Mouse (Mus musculus) E14TG2a.4 (cell line): Measurements from ENCODE around the gene Olfr812.
"Not testable (repeated sequence)": the region's sequence is repeated elsewhere in the genome, so short reads cannot be mapped to it uniquely, and the experiment has no call there.

Experiments
- H3K27me3 ChIP-seq: 2 replicates; pipeline ENCODE4 v1.6.1; 2014; ENCODE audit warnings: low read length, control low read depth; ENCODE audit not compliant: insufficient read depth
- H3K36me3 ChIP-seq: 2 replicates; pipeline ENCODE4 v1.6.1; 2014; ENCODE audit warnings: low read length, control low read depth; ENCODE audit not compliant: insufficient read depth
- H3K4me1 ChIP-seq: replicated peaks from 2 replicates; pipeline ENCODE4 v1.6.1; 2014; ENCODE audit warnings: low read depth, low read length, control low read depth
- H3K4me3 ChIP-seq: replicated peaks from 2 replicates; pipeline ENCODE4 v1.5.1; 2014; ENCODE audit warnings: mild to moderate bottlenecking, low read length
- H3K9me3 ChIP-seq: 2 replicates; pipeline ENCODE4 v1.6.1; 2014; ENCODE audit warnings: low read length, control low read depth
- CTCF ChIP-seq: conservative IDR thresholded peaks from 2 replicates; pipeline ENCODE4 v1.5.1; 2014; ENCODE audit warnings: low read length
- NANOG ChIP-seq: IDR thresholded peaks from 2 replicates; pipeline ENCODE4 v1.6.1; 2014; ENCODE audit warnings: borderline replicate concordance, low read length, mixed read lengths
- POU5F1 ChIP-seq: IDR thresholded peaks from 2 replicates; pipeline ENCODE4 v1.6.1; 2014; ENCODE audit warnings: low read length, borderline replicate concordance

Olfr812 gene

DNA sequence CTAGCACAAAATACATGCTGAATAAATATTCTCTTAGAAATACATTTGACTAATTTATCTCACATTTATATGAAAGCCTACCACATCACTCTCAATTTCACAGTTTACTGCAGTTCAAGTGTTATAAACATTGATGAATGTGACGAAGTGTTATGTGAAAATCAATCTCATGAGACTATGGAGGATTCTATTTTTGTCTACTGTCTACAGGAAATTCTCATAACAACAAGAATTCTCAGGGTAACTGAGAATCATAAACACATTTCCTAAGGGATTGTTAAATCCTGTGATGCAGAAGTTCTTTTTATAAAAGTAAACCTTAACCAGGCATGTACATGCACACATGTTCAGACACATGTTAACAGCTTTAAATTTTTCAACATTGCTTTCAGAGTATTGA is at the start of gene Olfr812:
Gene Olfr812, minus strand, starts transcription at position 101 of the 400 bp plus-strand sequence.
- no peak within 1 kb of the TSS for H3K4me3 ChIP-seq
- no peaks in the 10 kb centered on the region for H3K36me3 ChIP-seq
- TF ChIP-seq CTCF (no peak), POU5F1 (no peak), NANOG (no peak)
- H3K27me3 ChIP-seq = no peaks in the 10 kb centered on the region
- H3K4me1 ChIP-seq = peaks cover 8% of the 10 kb centered on the region
- H3K9me3 ChIP-seq = peaks cover 8% of the 10 kb centered on the region

DNA sequence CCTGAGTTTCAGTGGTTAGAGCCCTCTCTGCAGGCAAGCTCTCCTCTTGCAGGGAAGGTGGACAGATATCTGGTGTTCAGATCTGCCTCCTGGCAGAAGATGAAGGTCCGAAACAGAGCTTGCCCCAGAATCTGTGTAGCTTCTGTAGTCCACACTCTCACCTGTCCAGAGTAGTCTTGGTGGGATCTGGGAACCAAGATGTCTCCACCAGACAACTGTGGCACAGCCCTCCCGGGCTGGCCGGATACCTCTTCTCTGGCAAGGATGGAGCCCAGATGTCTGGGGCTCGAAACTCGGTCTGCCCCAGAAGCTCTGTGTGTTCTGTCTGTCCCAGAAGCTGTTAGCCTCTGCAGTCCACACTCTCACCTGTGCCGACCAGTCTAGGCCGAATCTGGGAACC is 40.0 kb upstream of the Olfr812 start:
- no peaks in the 10 kb centered on the region for H3K4me1 ChIP-seq
- H3K9me3 ChIP-seq = peaks cover 21% of the 10 kb centered on the region
- H3K36me3 ChIP-seq = no peaks in the 10 kb centered on the region
- no peak overlapping the region for H3K4me3 ChIP-seq
- no peaks in the 10 kb centered on the region for H3K27me3 ChIP-seq
- TF ChIP-seq POU5F1 (no peak), CTCF (no peak), NANOG (no peak)

DNA sequence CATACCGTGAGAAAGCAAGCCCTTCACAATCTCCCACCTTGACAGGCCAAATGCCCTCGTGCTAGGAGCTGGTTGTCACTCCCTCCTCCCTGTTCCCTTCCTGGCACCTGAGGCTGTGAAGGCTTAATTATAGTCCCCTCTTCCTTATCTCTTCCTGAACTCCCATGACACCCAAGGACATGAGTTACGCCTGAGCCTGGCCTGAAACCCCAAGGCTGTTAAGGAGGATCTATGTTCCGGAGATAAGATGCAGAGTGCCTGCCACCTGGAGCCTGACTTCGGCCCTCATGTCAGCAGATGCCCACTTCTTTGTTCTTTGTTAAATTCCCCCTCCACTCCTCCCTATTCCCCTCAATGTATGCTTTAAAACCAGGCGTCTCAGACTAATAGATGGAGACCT is 39.6 kb upstream of the Olfr812 start:
- not testable (repeated sequence) for H3K4me3 ChIP-seq, H3K27me3 ChIP-seq

DNA sequence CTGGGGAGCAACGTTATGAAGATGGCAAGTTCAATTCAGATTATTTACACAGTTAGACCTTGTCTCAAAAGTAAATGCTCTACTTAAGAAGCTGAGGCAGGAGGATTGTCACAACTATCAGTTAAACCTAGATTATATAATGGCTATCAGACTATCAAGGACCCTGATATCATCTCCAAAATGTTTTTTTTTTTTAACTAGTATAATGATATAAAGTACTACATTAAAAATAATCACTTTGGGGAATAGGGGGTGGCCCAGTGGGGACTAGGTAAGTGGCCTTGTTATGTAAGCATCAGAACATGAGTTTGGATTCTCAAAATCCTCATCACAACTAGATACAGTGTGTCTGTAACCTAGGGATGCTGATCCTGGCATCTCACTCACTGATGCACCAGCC is 33.9 kb upstream of the Olfr812 start, which contains the start of gene Olfr814:
Gene Olfr814, minus strand, starts transcription at position 101 of the 400 bp plus-strand sequence.
- not testable (repeated sequence) for H3K4me1 ChIP-seq, H3K9me3 ChIP-seq, H3K4me3 ChIP-seq, H3K36me3 ChIP-seq, H3K27me3 ChIP-seq

More for the DNA sequence above, 39.6 kb upstream of the Olfr812 start:
- H3K36me3 ChIP-seq, H3K4me1 ChIP-seq: not testable (repeated sequence)
- H3K9me3 ChIP-seq = peaks cover 21% of the 10 kb centered on the region

DNA sequence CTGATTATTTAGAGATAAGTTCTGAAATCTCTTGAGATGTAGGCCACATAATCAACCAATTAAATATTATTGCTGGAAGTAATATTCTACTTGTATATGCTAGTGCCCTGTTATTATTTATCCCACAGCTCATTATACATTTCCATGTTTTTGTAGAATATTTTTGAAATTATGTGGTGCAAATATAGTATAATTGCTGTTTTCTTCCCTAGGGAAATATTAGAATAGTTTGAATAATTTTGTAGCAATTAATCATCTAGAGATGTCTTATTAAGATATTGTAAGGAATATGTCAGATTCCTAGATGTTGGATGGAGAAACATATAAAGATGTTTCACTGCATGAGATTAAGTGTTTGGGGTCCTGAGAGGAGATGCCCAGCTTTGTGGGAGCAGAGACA is 9.2 kb upstream of the Olfr812 start, which contains the start of gene Olfr813:
Gene Olfr813, plus strand, starts transcription at position 301 of the 400 bp plus-strand sequence.
- H3K4me3 ChIP-seq = no peak within 1 kb of the TSS
- H3K36me3 ChIP-seq = no peaks in the 10 kb centered on the region

DNA sequence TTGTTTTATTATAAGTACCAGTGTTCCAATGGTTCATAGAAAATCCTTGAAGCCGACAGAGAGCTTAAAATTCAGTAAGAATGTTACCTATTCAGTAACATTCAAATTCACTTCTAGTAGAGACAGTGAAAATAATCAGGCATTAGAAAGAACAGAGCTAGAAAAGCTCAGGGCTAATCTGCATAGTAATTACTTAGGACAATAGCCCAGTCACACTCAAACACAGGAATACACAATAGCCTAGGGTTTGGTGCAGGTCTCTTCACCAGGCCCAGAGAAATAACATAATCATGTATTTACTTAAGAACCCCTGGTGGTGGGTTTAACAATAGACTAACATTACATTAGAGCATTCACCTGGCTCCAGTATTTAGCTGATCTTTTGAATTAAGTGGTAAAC is 1.4 kb upstream of the Olfr812 start:
- peaks cover 8% of the 10 kb centered on the region for H3K4me1 ChIP-seq
- no peaks in the 10 kb centered on the region for H3K36me3 ChIP-seq
- TF ChIP-seq CTCF (no peak), POU5F1 (no peak), NANOG (peak; percentile 77; the same call in 1 of the 2 replicates)
- H3K4me3 ChIP-seq = no peak overlapping the region
- no peaks in the 10 kb centered on the region for H3K27me3 ChIP-seq
- H3K9me3 ChIP-seq = peaks cover 8% of the 10 kb centered on the region

More for the DNA sequence above, 9.2 kb upstream of the Olfr812 start, which contains the start of gene Olfr813:
- TF ChIP-seq NANOG = no peak
- TF ChIP-seq POU5F1 = no peak
- TF ChIP-seq CTCF = no peak
- Histone ChIP-seq H3K9me3 (peaks cover 5% of the 10 kb centered on the region), H3K4me1 (no peaks in the 10 kb centered on the region), H3K27me3 (no peaks in the 10 kb centered on the region)

DNA sequence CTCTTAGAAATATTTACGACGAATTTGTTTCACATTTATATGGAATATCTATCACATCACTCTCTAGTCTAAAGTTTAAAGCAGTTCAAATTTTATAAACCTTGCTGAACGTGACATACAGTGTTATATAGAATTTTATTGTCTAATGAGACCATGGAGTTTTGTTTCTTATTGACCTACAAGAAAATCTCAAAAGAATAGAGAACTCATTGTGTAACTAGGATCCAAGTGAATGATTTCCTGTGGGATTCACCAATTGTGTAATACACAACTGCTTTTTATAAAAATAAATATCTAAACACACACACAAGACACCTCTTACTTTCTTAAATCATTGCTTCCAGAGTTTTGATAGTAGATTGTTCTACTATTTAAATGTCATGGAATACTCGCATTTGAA is 41.6 kb downstream of the Olfr812 start, which contains the start of gene Olfr811:
Gene Olfr811, minus strand, starts transcription at position 101 of the 400 bp plus-strand sequence.
- no peak within 1 kb of the TSS for H3K4me3 ChIP-seq
- H3K36me3 ChIP-seq = no peaks in the 10 kb centered on the region
- H3K4me1 ChIP-seq = no peaks in the 10 kb centered on the region
- TF ChIP-seq CTCF = no peak
- H3K9me3 ChIP-seq = no peaks in the 10 kb centered on the region
- no peaks in the 10 kb centered on the region for H3K27me3 ChIP-seq

DNA sequence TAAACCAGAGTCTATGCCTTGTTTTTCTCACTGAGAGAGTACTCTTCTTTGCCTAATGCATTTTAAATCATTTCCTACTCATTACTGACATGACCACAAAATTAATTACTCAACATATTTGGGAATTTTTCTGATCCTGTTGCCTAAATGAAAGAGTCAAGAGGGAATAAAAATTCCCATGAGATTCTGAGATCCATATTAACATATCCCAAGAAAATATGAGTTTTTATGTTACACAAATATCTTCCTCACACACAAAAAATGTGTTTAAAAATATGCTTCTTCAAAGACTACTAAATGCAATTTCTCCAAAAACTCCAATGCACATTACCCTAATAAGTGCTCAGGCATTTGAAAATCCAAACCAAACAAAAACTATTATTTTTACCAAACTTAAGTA is 51.1 kb downstream of the Olfr812 start, which contains the start of gene Olfr810:
Gene Olfr810, minus strand, starts transcription at position 101 of the 400 bp plus-strand sequence.
- Histone ChIP-seq H3K36me3 (no peaks in the 10 kb centered on the region), H3K4me3 (no peak within 1 kb of the TSS), H3K9me3 (no peaks in the 10 kb centered on the region), H3K4me1 (no peaks in the 10 kb centered on the region), H3K27me3 (no peaks in the 10 kb centered on the region)
- TF ChIP-seq NANOG = no peak
- no peak for TF ChIP-seq POU5F1
- TF ChIP-seq CTCF = no peak
